Mouse (Mus musculus): ENCODE results near the gene Ints12. TPM values are rescaled to one million over a fixed set of nuclear protein-coding genes. Genes with fewer than 3 reads are reported as not detected.

Gene Ints12
- polyA plus RNA-seq, 1 experiment = 6.8 TPM

- Histone ChIP-seq H3K4me3 (no peak overlapping the region), H3K79me2 (ENCODE audit: control insufficient read depth, insufficient read depth) (no peaks in the 10 kb centered on the region), H3K36me3 (ENCODE audit: control insufficient read depth, insufficient read depth) (no peaks in the 10 kb centered on the region), H3K27me3 (ENCODE audit: control insufficient read depth, insufficient read depth, insufficient read length) (no peaks in the 10 kb centered on the region), H3ac (ENCODE audit: control insufficient read depth, insufficient read length) (no peak overlapping the region), H3K4me2 (ENCODE audit: low read depth) (no peak overlapping the region)
- TF ChIP-seq CEBPB (IDR thresholded peaks at IDR 0.05; ENCODE audit: insufficient read depth, poor library complexity, severe bottlenecking) = no peak
- TF ChIP-seq SRF (IDR thresholded peaks at IDR 0.05; ENCODE audit: control insufficient read depth, insufficient read length, low read depth) = no peak
- TF ChIP-seq TCF12 (IDR thresholded peaks at IDR 0.05; ENCODE audit: insufficient read depth, poor library complexity, severe bottlenecking) = no peak
- TF ChIP-seq REST (IDR thresholded peaks at IDR 0.05; ENCODE audit: insufficient read depth, insufficient read length) = no peak
- no peak for TF ChIP-seq TCF3 (IDR thresholded peaks at IDR 0.05; ENCODE audit: insufficient read length, low read depth)
- no peak for TF ChIP-seq MYOG (IDR thresholded peaks at IDR 0.05; ENCODE audit: control insufficient read depth in 1 of 3, insufficient read depth in 1 of 3, insufficient read length in 2 of 3, low read depth in 2 of 3)
Observed at GRCm38 (mm10) chr3:133158260-133158659, 66.6 kb downstream of the Ints12 start.

Other genes with a start within 250 kb of the Ints12 start
- gene Npnt, start 141.5 kb upstream of the Ints12 start, polyA plus RNA-seq (2012; fragmentation: generic; extraction: Trizol) = 123 TPM
- 7.3 TPM for gene Gstcd, start 193 bp downstream of the Ints12 start, polyA plus RNA-seq (2012; fragmentation: generic; extraction: Trizol)
- gene Arhgef38, start 143.1 kb downstream of the Ints12 start, polyA plus RNA-seq (2012; fragmentation: generic; extraction: Trizol) = not detected
- 44.3 TPM for gene Ppa2, start 218.3 kb downstream of the Ints12 start, polyA plus RNA-seq (2012; fragmentation: generic; extraction: Trizol)

Measured in myocyte (in vitro differentiated cells).